Mouse (Mus musculus): Measurements from ENCODE around the gene Faim.

The Faim gene

GRCm38 (mm10) chr9:98974898-98975297, 11.3 kb upstream of the Faim start:
- no peak for DNase-seq (ENCODE audit: low spot score in 2 of 2)

- DNase-seq (ENCODE audit: low spot score in 2 of 2) = no peak
Measured at GRCm38 (mm10) chr9:98976081-98976480, 10.1 kb upstream of the Faim start.

- DNase-seq (ENCODE audit: low spot score in 2 of 2) = no peak
Measured at GRCm38 (mm10) chr9:98976520-98976919, 9.7 kb upstream of the Faim start.

DNA sequence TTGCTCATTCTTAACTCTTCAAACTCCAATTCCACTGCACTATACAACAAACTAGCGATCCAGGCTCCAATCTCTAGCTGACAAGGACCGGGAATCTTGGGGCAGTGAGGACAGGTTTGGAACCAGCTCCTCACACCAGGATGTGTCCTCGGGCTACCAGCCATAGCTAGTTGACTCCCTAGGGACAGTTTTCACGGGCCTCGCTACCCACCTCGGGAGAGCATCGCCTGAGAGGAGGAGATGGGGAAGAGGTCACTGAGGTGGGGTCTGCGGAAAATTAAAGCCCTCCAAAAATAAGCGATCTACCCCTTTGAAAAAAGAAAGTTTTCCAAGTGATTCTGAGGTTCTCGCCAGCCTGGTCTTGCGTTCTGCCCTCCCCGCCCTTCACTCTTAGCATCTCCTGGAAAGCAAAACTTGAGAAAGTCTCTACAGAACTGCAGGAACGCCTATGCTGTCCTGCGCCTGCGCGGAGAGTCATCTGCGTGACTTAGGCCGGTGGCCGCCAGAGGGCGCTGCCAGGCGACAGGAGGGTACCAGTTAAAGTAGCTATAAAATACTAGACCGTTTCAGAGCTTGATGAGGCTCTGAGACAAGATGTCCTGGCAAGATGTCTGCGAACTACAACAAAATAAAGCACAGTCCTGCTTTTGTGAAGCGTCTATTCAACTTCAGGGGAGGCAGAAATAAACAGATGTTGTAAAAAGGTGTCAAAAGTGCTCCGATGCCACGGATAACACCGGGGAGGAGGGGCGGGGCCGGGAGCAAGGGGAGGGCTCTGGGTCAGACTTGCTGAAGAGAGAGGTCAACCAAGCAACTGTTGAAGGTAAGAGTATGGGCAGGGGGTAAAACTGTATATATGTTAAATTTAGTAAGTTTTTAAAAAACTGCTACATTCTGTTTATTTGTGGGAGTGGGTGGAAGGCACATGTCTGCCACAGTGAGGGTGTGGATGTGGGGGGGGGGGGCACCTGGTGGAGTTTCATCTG, 6.4 kb upstream of the Faim start:
- DNase-seq (ENCODE audit: low spot score in 2 of 2) = peak; percentile 73 to 84

DNA sequence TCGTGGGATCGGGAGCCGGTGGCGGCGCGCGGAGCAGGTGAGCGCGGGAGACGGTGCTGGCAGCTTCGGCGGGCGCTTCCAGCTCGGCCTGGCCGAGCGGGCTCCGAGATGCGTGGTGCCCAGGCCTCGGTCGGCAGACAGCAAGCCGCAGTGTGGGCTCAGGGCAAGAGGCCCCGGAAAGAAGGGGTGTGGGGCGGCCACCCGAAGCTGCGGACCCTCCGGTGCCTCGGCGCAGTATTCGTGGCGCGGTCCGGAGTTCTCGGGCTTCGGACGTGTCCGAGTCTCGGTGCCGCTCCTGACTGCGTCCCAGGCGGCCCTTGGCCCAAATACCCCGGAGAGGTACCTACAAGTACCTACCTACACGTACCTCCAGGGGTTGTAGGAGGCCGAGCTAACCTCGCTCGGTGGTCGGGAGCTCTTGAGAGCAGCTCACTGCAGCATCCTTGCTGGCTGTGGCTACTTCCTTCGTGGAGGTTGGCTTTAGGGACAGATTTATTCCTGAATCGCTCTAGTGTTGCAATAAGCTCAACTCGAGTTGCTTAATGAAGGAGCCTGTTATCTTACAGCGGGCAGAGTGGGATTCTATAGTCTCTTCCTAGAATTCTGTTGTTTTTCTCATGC, 413 bp downstream of the Faim start:
- no peak for DNase-seq (ENCODE audit: low spot score in 2 of 2)

- DNase-seq (ENCODE audit: low spot score in 2 of 2) = no peak
Measured at GRCm38 (mm10) chr9:98987131-98987530, 958 bp downstream of the Faim start.

- no peak for DNase-seq (ENCODE audit: low spot score in 2 of 2)
Measured at GRCm38 (mm10) chr9:98994103-98994502, 7.9 kb downstream of the Faim start.

- DNase-seq (ENCODE audit: low spot score in 2 of 2) = peak in 1 of 2 experiments; percentile 9
Measured at GRCm38 (mm10) chr9:98999881-99000339, 13.7 kb downstream of the Faim start.

DNA sequence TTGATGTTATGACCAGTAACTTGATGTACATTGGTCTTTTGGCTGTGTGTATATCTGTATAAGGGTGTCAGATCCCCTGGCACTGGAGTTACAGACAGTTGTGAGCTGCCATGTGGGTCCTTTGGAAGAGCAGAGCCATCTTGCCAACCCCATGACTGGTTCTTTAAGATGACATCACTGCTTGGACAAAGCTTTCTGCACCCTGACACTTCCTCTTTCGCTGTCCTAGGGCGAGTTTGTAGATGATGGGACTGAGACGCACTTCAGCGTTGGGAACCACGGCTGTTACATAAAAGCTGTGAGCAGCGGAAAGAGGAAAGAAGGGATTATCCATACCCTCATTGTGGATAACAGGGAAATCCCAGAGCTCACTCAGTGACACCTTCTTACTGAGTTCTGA, 15.2 kb downstream of the Faim start:
- no peak for DNase-seq (ENCODE audit: low spot score in 2 of 2)

DNA sequence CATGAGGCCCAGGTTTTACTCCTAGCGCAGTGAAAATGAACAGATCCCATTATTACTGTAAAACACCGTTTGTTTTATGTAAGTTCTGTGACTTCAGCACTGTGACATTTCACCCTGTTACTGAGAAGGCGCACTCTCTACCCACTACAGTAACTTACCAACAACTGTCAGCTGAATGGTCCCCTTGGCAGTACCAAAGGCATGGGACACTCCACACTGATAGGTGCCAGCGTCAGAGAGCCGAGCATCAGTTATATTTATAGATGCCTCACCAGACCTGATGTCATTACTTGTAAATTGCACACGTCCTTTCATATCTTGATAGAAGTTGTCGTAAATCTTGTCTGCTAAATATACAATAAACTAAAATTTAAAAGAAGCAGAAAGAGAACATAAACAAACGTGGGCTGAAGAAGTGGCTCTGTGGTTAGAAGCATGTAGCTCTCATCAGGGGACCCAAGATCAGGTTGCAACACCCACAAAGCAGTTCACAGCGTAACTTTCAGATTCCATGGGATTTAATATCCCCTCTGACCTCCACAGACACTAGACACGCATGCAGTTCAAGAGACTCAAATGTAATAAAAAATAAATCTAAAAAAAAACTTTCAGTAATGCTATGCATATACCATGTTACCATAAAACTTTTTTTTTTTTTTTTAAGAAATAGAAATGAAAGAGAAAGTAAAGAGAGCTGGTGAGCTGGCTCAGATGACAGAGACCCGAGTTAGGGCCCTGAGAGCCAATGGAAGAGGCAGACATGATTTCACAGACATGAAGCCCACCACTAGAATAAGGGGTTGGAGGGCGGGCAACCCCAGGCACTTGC, 23.1 kb downstream of the Faim start:
- DNase-seq (ENCODE audit: low spot score in 2 of 2) = no peak

- no peak for DNase-seq (ENCODE audit: low spot score in 2 of 2)
Measured at GRCm38 (mm10) chr9:99009898-99010199, 23.7 kb downstream of the Faim start.

GRCm38 (mm10) chr9:99016301-99016700, 30.1 kb downstream of the Faim start:
- DNase-seq (ENCODE audit: low spot score in 2 of 2) = no peak

- no peak for DNase-seq (ENCODE audit: low spot score in 2 of 2)
Measured at GRCm38 (mm10) chr9:99016759-99017158, 30.6 kb downstream of the Faim start.

DNA sequence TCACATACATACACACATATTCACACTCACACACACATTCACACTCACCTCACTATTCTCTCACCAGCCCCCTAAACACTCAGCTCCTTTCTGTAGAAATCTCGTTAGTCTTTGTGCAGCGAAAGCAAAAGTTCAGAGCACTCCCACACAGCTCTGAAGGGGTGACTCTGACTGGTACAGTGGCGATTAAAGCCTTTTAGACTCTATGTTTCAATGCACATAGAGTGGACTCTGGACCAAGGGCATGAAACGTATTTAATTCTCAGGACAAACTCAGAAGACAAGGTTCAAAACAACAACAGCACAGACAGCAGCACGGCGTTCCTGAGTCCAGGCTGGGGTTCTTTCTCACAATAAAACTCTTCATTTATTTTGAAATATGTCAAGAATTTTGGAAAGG, 31.5 kb downstream of the Faim start:
- DNase-seq (ENCODE audit: low spot score in 2 of 2) = no peak

DNA sequence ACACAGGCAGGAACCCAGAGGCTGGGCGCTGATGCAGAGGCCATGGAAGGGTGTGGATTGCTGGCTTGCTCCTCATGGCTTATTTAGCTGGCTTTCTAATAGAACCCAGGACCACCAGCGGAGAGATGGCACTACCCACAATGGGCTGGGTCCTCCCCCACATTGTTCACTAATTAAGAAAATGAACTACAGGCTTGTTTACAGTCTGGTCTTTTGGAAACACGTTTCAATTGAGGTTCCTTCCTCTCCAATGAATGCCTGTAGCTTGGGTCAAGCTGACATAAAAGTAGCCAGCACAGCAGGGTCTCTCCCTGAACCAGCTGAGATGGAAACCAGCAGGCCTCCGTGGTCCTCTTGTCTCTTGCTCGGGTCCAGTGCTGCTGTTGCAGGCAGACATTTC, 35.0 kb downstream of the Faim start:
- DNase-seq (ENCODE audit: low spot score in 2 of 2) = no peak

- no peak for DNase-seq (ENCODE audit: low spot score in 2 of 2)
Measured at GRCm38 (mm10) chr9:99021751-99022150, 35.6 kb downstream of the Faim start.

- DNase-seq (ENCODE audit: low spot score in 2 of 2) = no peak
Measured at GRCm38 (mm10) chr9:99032031-99032430, 45.9 kb downstream of the Faim start.

DNA sequence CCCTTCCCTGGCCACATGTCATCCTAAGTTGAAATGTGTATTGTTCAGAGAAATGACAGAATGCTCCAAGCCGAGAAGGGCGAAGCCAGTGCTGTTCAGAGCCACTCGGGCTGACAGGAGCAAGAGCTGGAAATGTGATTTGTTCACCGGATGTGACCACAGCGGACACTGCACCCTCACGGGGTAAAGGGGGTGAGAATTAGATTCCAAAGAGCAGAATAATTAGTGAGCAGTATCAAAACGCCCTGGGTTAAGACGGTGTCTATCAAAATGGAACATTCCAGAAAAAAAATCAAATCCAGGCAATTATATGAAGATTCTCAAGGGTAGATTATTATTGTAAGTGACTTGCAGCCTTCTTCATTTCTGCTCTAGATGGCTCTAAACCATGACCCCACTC, 47.9 kb downstream of the Faim start:
- no peak for DNase-seq (ENCODE audit: low spot score in 2 of 2)

DNA sequence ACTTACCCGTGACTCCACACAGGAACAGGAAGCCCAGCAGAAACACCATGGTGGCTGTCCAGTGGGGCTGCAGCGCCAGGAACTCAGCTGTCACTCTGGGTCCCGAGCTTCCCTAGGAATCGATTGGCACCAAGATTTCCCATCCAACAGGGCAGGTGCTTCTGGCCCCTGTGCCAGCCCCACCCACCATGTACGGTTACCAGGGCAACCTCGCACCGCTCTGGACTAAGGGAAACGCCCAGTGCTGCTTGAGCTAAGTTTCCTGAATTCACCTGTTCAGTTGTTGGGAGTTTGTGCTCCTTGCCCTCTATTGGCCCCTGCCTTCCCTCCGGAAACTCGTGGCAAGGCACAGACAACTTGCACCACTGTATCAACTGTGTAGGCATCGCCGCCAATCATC, 49.4 kb downstream of the Faim start, which contains the start of gene Gm1123:
TSS of gene Gm1123 (minus strand) at position 141 of the 400 bp plus-strand sequence.
- DNase-seq (ENCODE audit: low spot score in 2 of 2) = no peak

DNA sequence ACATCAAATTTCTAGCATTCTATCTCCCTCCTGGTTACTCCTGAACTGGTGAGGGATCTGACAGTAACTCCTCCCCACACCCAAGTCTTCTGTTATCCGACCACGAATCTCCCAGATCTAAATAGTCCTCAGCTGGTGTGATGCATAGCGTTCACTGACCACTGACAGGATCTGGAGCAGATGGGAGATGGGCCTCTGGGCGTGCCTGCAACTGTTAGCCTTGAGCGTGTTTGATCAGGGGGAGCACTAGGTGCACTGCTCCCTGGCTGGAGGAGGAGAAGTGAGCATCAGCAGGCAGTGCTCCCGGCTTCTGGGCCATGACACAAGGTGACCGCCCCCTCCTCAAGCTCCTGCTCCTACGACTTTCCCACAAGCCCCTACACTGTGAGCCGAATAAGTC, 55.8 kb downstream of the Faim start:
- DNase-seq (ENCODE audit: low spot score in 2 of 2) = no peak

- DNase-seq (ENCODE audit: low spot score in 2 of 2) = no peak
Measured at GRCm38 (mm10) chr9:99042641-99043040, 56.5 kb downstream of the Faim start.

DNA sequence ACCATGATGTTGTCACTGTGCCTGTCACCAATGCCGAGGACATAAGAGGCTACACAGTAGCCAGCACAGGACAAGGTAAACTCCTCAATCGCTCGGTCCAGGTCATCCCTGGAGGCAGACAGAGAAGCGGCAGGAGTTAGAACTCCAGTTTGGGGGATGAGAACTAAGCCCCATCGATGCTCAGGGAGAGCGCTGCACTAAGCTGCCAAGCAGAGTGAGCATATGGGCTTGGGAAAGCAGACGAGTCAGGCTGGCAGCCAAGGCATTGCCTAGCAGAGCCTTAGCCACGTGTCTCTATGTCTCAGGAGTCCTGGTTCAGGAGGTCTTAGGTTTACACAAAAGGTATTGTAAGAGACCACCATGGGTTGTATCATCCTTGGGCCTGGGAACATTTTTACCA, 58.6 kb downstream of the Faim start:
- no peak for DNase-seq (ENCODE audit: low spot score in 2 of 2)

Data from frontal cortex, postnatal 25 days (tissue).